Mouse (Mus musculus): Measurements from ENCODE around the gene Spem1.

DNA sequence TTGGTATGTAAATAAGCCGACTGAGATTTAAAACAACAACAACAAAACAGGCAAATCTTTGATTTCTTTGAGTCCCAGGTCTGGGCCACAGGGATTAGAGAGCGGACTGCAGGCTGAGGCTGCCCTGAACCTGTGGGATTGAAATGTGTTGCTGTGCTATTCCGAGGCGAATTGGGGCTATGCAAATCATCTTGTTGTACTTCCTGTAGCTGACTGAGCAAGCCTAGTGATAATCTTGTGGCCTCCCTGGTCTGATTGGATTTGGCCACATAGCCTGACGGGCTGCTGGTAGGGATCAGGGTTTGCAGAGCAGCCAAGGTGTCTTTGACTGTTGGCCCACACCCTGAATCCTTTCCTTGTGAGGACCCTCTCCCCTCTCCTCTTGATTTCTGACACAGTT, 47.0 kb downstream of the Spem1 start:
- no peak for TF ChIP-seq ZC3H11A (IDR thresholded peaks at IDR 0.05; ENCODE audit: low read depth, low read length)
- TF ChIP-seq CTCF (conservative IDR thresholded peaks at IDR 0.05 in 1 of 2, IDR thresholded peaks at IDR 0.05 in 1 of 2; ENCODE audit: low read depth in 2 of 2, low read length in 2 of 2), result no peak
